Mouse (Mus musculus) heart, adult 18-20 months (tissue): ENCODE results near the gene Nudt22. TPM values are rescaled to one million over a fixed set of nuclear protein-coding genes. Genes with fewer than 3 reads are reported as not detected.

Experiments
- DNase-seq, 2 experiments: peaks; one replicate each; pipeline ENCODE4 v3.0.0; 2021 to 2022; ENCODE audit warnings: mixed read lengths in 1 of 2
- total RNA-seq, 2 experiments: library from RNA; stranded (reverse); gene quantifications; 2 replicates each; pipeline ENCODE4 v1.2.3; 2021

Nudt22 gene
- total RNA-seq, 2 experiments from 2014 or later = 23.7 to 25.4 TPM

- no peak for DNase-seq
These were observed 46.0 kb downstream of the Nudt22 start for GRCm38 (mm10) chr19:6949951-6950350.

- no peak for DNase-seq
These were observed 46.4 kb downstream of the Nudt22 start for GRCm38 (mm10) chr19:6949532-6949931.

DNA sequence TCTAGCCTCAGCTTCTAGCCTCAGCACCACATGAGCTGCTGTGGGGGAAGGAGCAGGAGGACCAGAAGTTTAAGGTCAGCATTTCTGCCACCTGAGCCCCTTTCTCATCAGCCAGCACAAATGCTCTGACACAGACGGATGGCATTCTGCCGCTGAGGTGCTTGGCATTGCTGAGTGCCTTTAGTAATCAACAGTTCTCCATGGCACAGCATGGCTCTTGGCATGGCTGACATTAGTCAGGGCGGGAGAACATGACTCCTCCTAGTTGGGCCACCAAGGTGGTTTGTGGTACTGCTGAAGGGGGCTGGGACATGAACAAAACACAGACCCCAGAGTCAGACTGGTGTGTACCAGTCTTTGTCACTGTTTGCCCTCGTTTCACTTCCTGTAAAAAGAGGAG lies 47.7 kb downstream of the Nudt22 start:
- no peak for DNase-seq

- no peak for DNase-seq
These were observed 48.2 kb downstream of the Nudt22 start for GRCm38 (mm10) chr19:6947742-6948141.

GRCm38 (mm10) chr19:6943709-6944108 lies 52.2 kb downstream of the Nudt22 start:
- DNase-seq = no peak

Other genes with a start within 250 kb of the Nudt22 start
- 10 to 100 TPM; 17.0 to 17.3 TPM for gene Rps6ka4, start 155.5 kb downstream of the Nudt22 start, total RNA-seq
- gene Ccdc88b, start 137.9 kb downstream of the Nudt22 start, total RNA-seq = 1 to 10 TPM in 1 of 2 experiments, under 1 TPM in 1; 0.79 to 2.2 TPM
- 10 to 100 TPM; 37.7 to 39.3 TPM for gene Trmt112, start 86.4 kb downstream of the Nudt22 start, total RNA-seq
- 100 to 1,000 TPM; 763 to 838 TPM for gene Prdx5, start 86.0 kb downstream of the Nudt22 start, total RNA-seq
- gene Esrra, start 74.3 kb downstream of the Nudt22 start, total RNA-seq = 100 to 1,000 TPM; 150 to 178 TPM
- not detected for gene Catsperz, start 70.7 kb downstream of the Nudt22 start, total RNA-seq
- gene Kcnk4, start 61.6 kb downstream of the Nudt22 start, total RNA-seq = not detected
- gene Bad, start 54.3 kb downstream of the Nudt22 start, total RNA-seq = 10 to 100 TPM; 21.1 to 22.4 TPM
- gene Gpr137, start 53.6 kb downstream of the Nudt22 start, total RNA-seq = 10 to 100 TPM; 32.4 to 33.0 TPM
- 10 to 100 TPM; 78.3 to 95.2 TPM for gene Ppp1r14b, start 21.1 kb downstream of the Nudt22 start, total RNA-seq
- gene Plcb3, start 19.6 kb downstream of the Nudt22 start, total RNA-seq = 10 to 100 TPM; 14.7 TPM
- 10 to 100 TPM; 18.9 to 19.1 TPM for gene Fkbp2, start 15.6 kb downstream of the Nudt22 start, total RNA-seq
- gene Vegfb, start 8.5 kb downstream of the Nudt22 start, total RNA-seq = 100 to 1,000 TPM; 462 to 481 TPM
- 10 to 100 TPM; 54.6 to 55.1 TPM for gene Dnajc4, start 3.5 kb downstream of the Nudt22 start, total RNA-seq
- 10 to 100 TPM; 22.4 to 26.4 TPM for gene Trpt1, start within 50 bp of the Nudt22 start, total RNA-seq
- 1 to 10 TPM; 4.4 to 6.0 TPM for gene Fermt3, start 23.4 kb upstream of the Nudt22 start, total RNA-seq
- gene Stip1, start 43.9 kb upstream of the Nudt22 start, total RNA-seq = 100 to 1,000 TPM; 137 to 160 TPM
- gene Macrod1, start 60.7 kb upstream of the Nudt22 start, total RNA-seq = 100 to 1,000 TPM; 303 to 332 TPM
- gene Flrt1, start 109.6 kb upstream of the Nudt22 start, total RNA-seq = 1 to 10 TPM in 1 of 2 experiments, under 1 TPM in 1; 0.82 to 1.4 TPM
- 10 to 100 TPM; 73.8 to 78.7 TPM for gene Otub1, start 210.2 kb upstream of the Nudt22 start, total RNA-seq
- gene Cox8a, start 221.5 kb upstream of the Nudt22 start, total RNA-seq = 100 to 1,000 TPM; 344 to 429 TPM
- gene Naa40, start 245.1 kb upstream of the Nudt22 start, total RNA-seq = 10 to 100 TPM; 14.2 to 14.9 TPM